Mouse (Mus musculus) lung, postnatal 10 days (tissue): ENCODE measurements around the gene Itgam.
"Not testable (repeated sequence)": the region's sequence is repeated elsewhere in the genome, so short reads cannot be mapped to it uniquely, and the experiment has no call there.

Experiments
- DNase-seq: peaks from one replicate; pipeline ENCODE4 v3.0.0; 2021

The Itgam gene

DNA sequence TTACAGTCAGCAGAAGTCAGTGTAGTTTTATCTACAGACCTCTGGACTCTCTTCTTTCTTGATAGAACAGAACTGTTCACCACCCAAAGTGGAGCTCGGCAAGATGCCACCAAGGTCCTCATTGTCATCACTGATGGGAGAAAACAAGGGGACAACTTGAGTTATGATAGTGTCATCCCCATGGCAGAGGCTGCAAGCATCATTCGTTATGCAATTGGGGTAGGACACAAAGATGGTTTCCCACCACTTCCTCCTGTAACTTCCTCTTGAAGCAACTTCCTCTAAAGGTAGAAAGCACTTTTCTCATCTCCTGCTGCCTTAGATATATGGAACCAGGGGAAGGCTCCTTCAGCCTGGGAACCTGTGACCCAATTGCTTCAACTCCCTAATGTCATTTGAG, 71.2 kb downstream of the Itgam start:
- no peak for DNase-seq

DNA sequence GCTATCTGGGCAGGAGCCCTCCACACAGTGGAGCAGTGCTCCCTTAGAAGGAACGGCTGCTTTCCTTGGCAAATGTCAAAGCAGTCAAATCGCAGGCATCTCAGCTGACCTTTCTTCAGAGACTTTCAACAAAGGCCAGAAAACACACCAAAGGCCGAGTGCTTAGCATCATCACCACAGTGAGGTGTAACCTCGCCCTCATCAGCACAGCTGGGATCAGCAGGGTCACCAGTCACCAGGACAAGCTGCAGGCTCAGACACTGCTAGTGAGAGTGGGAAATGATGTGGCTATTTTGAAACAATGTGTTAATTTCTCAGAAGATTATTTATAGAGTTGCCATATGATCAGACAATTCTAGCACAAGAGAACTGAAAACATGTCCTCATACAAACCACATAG, 74.5 kb downstream of the Itgam start:
- no peak for DNase-seq

DNA sequence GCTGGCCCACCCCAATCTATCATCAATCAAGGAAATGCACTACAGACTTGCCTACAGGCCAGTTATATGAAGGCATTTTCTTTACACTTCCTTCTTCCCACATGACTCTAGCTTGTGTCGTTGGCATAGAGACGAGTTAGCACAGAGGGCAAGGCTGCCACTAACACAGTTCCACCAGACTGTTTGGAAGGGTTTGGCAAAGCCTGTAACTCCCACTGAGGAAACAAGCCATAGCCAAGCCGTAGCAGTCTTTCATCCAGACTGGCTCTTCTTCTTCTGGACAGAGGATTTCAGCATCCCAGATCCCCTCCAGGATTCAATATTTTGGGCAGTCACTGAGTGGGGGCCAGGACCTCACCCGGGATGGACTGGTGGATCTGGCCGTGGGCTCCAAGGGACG, 77.2 kb downstream of the Itgam start:
- DNase-seq: no peak

DNA sequence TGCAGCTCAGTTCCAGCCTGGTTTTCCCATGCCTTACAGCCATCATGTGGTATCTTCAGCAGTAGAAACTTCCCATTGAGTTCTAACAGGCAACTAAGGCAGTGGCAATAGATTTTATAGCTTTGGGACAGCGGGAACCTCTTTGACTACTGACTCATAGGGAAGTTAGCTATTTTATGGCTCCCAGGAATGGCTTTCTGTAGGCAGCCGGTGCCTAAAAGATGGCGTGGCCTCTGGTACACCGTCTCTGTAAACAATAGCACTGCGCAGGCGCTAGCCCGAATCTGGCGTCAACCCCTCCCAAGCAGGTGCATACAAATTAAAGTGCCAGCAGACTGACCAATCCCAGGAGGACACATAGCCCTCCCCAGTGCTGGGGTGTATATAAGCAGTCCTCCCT, 88.5 kb downstream of the Itgam start:
- DNase-seq: no peak

DNA sequence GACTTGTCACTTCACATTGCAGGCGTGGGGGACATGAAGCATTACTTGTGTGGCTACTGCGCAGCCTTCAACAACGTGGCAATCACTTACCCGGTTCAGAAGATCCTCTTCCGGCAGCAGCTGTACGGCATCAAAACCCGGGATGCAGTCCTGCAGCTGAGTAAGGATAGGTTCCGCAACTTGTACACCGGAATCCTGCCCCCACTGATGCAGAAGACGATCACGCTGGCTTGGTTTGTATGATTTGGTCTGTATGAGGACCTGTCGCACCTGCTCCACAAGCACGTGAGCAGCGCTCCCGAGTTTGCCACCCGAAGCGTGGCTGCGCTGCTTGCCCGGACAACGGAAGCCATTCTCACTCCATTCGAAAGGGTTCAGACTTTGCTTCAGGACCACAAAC, 91.6 kb downstream of the Itgam start, which contains the start of gene Itgad:
Itgad (plus strand) TSS at position 301 of the 400 bp plus-strand sequence.
- no peak for DNase-seq

DNA sequence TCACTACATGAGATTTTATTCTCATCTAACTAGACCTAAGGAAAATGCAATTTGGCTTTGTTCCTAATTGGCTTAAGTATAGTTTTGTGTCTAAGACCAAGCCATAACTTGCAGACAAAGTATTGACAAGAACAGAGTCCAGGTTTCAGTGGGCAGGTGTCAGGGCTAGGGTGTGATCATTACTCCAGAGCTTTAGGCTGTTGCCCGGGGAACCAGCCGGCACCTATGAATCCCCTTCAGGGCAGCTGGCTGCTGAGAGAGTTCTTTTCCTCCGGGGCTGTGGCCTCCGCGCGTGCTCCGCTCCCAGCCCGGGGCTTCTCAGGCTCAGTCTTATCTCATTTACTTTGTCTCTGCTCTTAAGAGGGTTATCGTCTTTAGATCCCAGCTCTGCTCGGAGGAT, 92.5 kb downstream of the Itgam start:
- DNase-seq: no peak

DNA sequence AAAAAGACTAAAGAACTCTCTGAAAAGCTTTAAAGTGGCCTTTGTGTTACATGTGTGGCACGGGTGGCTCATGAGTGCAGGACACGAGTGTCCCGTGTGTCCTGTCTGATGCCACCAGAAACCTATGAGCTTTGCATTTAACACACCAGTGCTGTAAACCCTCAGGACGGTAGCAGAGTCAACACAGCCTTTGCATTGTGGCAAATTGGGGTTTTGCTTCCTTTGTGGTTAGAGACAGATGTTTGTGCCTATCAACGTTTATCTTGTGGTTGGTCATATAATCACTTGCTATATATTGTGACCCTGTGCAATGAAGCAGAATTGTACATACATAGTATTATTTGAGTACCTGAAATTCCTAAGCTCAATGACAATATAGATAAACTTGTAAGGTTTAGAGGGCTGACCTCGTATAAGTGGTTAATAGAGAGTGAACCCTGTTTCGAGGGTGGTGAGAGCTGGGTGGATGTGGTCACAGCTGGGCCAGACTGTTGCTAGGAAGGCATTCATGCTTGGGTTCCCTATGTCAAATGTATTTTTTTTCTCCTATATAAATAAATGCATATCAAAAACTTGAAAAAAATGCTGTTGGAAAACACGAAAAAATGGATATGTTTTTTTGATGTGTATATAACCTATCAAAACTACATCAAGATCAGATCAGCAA, 96.4 kb downstream of the Itgam start:
- DNase-seq: not testable (repeated sequence)

DNA sequence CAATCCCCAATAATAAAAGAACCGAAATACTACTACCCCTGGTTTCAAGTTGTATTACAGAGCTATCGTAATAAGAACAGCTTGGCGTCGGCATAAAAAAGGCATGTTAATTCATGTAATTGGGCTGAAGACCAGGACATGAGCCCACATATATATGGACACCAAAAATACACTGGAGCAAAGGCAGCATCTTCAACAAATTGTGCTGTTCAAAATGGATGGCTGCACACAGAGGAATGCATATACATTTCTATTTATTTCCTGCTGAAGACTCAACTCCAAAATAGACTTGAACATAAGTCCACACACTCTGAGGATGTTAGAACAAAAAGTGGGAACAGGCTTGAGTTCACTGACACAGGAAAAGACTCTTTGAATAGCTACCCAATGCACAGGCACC, 101.6 kb downstream of the Itgam start:
- no peak for DNase-seq

DNA sequence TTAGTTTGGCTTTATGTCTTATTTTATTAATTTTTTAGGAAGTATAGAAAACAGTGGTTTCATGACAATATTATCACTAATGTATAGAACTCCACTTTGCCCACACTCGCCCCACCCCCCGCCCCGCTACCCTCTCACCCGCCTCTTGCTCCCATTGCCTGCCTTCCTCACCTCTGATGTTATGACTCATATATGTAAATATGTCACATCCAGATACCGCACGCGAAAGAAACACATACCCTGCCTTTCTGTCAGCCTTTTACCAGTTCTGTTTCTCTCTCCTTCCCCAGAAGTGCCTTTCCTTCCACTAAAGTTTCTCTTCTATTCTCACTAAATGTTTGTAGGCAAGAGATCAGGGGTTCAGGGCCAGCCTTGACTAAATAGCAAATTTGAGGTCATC, 104.0 kb downstream of the Itgam start:
- no peak for DNase-seq
